Mouse (Mus musculus) layer of hippocampus, postnatal 10 days (tissue): Measurements from ENCODE around the gene 1810065E05Rik. TPM values are rescaled to one million over a fixed set of nuclear protein-coding genes. Genes with fewer than 3 reads are reported as not detected.
A peak's percentile ranks its signal among the peaks of the same experiment; 100 is the strongest.

Source experiments
- DNase-seq, 2 experiments: peaks; one replicate each; pipeline ENCODE4 v3.0.0; 2021; ENCODE audit warnings: low spot score in 2 of 2
- long read RNA-seq: library from polyadenylated mRNA; stranded (forward); transcript quantifications from one replicate; pipeline ENCODE4 v2.0.0, GENCODE M21; 2023
- total RNA-seq, 2 experiments: library from RNA; stranded (reverse); gene quantifications; 2 replicates each; pipeline ENCODE4 v1.2.3; 2021

Gene 1810065E05Rik
- not detected for total RNA-seq
- long read RNA-seq: 0 reads

GRCm38 (mm10) chr11:58420815-58421214 is at the start of gene 1810065E05Rik:
TSS of gene 1810065E05Rik (plus strand) at chr11:58421111.
- DNase-seq: no peak

GRCm38 (mm10) chr11:58377273-58377672 is 43.6 kb upstream of the 1810065E05Rik start:
- no peak for DNase-seq

DNA sequence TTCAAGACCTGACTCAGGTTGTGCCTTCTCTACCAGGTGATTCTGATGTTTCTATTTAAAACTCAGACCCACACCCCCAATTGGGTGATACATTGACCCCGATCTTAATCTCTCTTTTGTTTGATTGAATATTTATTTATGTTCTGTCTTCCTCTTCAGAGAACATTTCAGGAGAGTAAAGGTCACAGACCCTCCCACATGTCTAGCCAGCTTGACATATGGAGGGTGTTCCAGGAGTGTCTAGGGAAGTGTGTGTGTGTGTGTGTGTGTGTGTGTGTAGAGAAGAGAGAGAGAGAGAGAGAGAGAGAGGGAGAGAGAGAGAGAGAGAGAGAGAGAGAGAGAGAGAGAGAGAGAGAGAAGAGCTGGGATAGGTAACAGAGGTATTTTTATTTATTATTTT is 43.2 kb upstream of the 1810065E05Rik start:
- DNase-seq: no peak

DNA sequence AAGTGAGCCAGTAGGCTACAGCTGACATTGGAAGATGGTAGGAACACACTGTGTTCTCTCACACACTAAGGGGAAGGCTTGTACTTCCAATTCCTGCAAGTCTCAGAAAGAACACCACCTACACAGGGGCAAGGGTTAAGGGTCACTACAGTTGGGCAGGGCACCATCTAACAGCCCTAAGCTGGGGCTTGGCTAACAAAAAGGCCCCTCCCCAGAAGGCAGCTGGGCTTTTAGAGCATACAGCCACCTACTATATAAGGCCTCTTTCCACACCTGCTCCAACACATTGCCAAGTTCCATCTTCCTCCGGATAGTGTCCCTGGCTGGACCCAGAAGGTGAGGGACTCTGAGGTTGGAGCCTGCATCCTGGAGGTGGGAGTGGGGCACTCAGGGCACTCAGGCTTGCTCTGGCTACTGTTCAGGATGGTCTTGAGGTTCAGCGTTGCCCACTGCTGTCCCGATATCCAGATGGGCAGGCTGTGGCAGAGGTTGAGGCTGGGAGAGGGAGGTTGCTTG is 42.1 kb upstream of the 1810065E05Rik start, which contains the start of gene Lypd8:
Gene Lypd8, plus strand, starts transcription at position 281 of the 516 bp plus-strand sequence.
- DNase-seq: peak in 1 of 2 experiments; percentile 26

- no peak for DNase-seq
These were observed 41.4 kb upstream of the 1810065E05Rik start for GRCm38 (mm10) chr11:58379516-58379915.

- DNase-seq: peak in 1 of 2 experiments; percentile 16
These were observed 38.4 kb upstream of the 1810065E05Rik start for GRCm38 (mm10) chr11:58382471-58382870.

- DNase-seq: peak in 1 of 2 experiments; percentile 16
These were observed 20.8 kb upstream of the 1810065E05Rik start for GRCm38 (mm10) chr11:58399985-58400645.

- peak in 1 of 2 experiments; percentile 13 for DNase-seq
These were observed 20.3 kb upstream of the 1810065E05Rik start for GRCm38 (mm10) chr11:58400655-58401054.

GRCm38 (mm10) chr11:58408066-58408465 is 12.8 kb upstream of the 1810065E05Rik start:
- no peak for DNase-seq

DNA sequence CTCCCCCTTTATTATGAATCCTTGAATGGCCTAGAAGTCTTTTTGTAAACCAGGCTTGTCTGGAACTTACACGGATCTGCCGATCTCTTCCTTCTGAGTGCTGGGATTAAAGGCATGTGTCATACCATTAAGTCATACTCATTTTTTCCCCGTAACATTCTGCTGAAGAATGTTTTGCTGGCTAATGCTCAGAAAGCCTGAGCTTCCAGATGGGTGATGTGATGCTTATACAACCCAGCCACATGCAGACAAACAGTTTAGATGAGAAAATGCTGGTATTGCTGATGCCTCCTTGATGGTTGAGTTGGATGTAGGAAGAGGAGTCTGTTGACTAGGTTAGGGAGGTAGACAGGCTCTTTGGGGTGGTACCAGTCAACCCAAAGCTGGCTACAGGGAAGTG is 2.6 kb upstream of the 1810065E05Rik start:
- no peak for DNase-seq

DNA sequence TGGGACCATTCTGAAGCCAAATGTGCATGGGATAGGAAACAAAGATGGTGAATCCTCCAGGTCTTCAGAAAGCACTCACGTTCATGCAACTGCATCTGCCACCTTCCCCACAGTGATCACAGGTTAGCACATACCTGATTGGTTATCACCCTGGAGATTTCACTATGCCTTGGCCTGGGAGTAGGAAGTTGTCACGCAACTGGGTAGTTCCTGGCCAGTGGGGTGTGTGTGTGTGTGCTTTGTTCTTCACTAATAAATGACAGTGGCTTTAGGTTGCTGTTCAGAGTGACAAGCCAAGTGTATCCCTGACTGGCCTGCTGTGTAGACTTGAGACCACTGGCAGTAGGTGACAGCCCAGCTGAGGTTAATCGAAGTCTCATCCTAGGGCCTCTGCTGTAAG is 11.3 kb downstream of the 1810065E05Rik start, which contains the start of gene Gm12253:
Gene Gm12253, plus strand, starts transcription at position 301 of the 400 bp plus-strand sequence.
- no peak for DNase-seq

GRCm38 (mm10) chr11:58437866-58438265 is 17.0 kb downstream of the 1810065E05Rik start:
- DNase-seq: no peak

DNA sequence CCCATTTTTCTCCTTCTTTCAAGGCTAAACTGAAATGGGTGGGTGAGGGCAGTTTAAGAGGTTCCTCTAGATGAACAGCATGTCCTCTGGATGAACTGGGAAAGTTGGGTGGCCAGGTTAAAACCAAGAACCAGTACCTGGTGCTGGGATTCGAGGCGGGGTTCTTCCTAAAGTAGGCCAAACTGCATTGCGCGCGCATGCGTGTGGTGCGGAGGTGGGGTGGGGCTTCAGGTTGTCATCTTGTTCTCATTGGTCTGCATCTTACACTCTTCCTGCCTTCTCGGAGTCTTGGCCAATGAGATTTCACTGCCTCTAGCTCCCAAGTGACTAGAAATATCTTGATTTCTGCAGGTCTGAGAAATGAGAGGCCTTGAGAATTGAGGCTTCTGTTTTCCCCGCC is 31.8 kb downstream of the 1810065E05Rik start, which contains the start of gene Lypd9:
Gene Lypd9, minus strand, starts transcription at position 165 of the 400 bp plus-strand sequence.
- DNase-seq: no peak

DNA sequence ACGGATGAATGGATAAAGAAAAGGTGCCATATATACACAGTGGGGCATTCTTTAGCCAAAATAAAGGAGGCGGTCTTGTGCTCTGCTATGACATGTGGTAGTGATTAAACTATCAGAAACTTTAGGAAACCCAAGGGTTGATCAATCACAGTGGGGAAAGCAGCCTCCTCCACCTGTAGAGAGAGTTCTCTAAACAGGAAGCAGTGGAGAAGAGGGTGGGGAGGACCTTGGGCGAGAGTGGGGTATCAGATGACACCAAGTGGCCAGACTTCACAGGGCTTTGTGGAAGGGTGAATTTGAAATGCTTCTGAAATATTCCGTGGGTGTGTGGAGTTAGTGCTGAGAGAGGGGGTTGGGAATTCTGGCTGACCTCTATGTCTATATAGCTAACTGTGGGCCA is 32.7 kb downstream of the 1810065E05Rik start:
- DNase-seq: no peak

GRCm38 (mm10) chr11:58462170-58462569 is 41.3 kb downstream of the 1810065E05Rik start, which contains the start of gene Olfr30:
TSS of gene Olfr30 (minus strand) at chr11:58462270.
- DNase-seq: no peak

Other genes with a start within 250 kb of the 1810065E05Rik start
- 10 to 100 TPM; 30.3 to 34.9 TPM for gene Mrpl22, start 249.4 kb upstream of the 1810065E05Rik start, total RNA-seq
- gene Igtp, start 221.6 kb upstream of the 1810065E05Rik start, total RNA-seq: under 1 TPM; 0.85 to 0.94 TPM
- gene Irgm2, start 221.5 kb upstream of the 1810065E05Rik start, total RNA-seq: 1 to 10 TPM; 1.2 to 1.6 TPM
- gene 4930438A08Rik, start 146.3 kb upstream of the 1810065E05Rik start, total RNA-seq: not detected
- gene Zfp692, start 114.0 kb upstream of the 1810065E05Rik start, total RNA-seq: 10 to 100 TPM; 17.7 to 23.5 TPM
- gene Zfp672, start 90.8 kb upstream of the 1810065E05Rik start, total RNA-seq: 10 to 100 TPM; 43.0 to 51.1 TPM
- 10 to 100 TPM; 59.5 to 64.3 TPM for gene Sh3bp5l, start 90.4 kb upstream of the 1810065E05Rik start, total RNA-seq
- not detected for gene Lypd8, start 42.1 kb upstream of the 1810065E05Rik start, total RNA-seq
- not detected for gene Gm12253, start 11.4 kb downstream of the 1810065E05Rik start, total RNA-seq
- not detected for gene Lypd9, start 31.8 kb downstream of the 1810065E05Rik start, total RNA-seq
- not detected for gene Olfr30, start 41.2 kb downstream of the 1810065E05Rik start, total RNA-seq
- not detected for gene Olfr332, start 71.4 kb downstream of the 1810065E05Rik start, total RNA-seq
- not detected for gene Olfr331, start 81.5 kb downstream of the 1810065E05Rik start, total RNA-seq
- not detected for gene Olfr330, start 113.7 kb downstream of the 1810065E05Rik start, total RNA-seq
- gene Olfr329-ps, start 125.3 kb downstream of the 1810065E05Rik start, total RNA-seq: not detected
- under 1 TPM; 0.11 to 0.23 TPM for gene Olfr328, start 134.5 kb downstream of the 1810065E05Rik start, total RNA-seq
- gene Olfr224, start 149.4 kb downstream of the 1810065E05Rik start, total RNA-seq: not detected
- gene Olfr325, start 156.6 kb downstream of the 1810065E05Rik start, total RNA-seq: not detected
- not detected for gene Olfr324, start 174.0 kb downstream of the 1810065E05Rik start, total RNA-seq
- gene 2210407C18Rik, start 195.0 kb downstream of the 1810065E05Rik start, total RNA-seq: not detected
- gene Olfr323, start 209.4 kb downstream of the 1810065E05Rik start, total RNA-seq: not detected
- gene Trim58, start 219.4 kb downstream of the 1810065E05Rik start, total RNA-seq: under 1 TPM in 1 of 2 experiments, not detected in 1; 0.20 TPM
- gene Olfr322, start 237.7 kb downstream of the 1810065E05Rik start, total RNA-seq: not detected